Mouse (Mus musculus): Measurements from ENCODE around the gene Flii. TPM values are rescaled to one million over a fixed set of nuclear protein-coding genes. Genes with fewer than 3 reads are reported as not detected.

Gene Flii
- polyA plus RNA-seq, 1 experiment from 2014 or later = 86.7 TPM

DNA sequence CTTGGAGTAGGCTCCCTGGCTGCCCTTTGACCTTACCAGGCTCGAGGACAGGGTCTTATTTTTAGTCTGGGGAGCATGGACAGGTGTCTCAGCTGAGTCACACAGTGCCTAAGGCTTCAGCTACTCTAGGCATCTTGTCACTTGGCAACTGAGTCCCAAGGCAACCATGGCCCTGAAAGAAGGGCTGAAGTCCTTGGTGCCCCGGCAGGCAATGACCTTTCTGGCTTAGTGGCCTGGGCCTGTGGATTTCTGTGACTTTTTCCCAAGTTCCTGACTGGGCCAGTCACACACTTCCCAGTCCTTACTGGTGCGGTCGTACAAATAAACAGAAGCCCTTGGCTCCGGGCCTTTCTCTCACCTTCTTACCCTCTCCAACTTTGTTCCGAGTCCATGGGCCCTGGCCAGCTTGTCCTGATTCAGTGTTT is 2.2 kb upstream of the Flii start:
- Histone ChIP-seq H3K27ac (ENCODE audit: low read length) (no peak overlapping the region), H3K9me3 (replicated peaks; ENCODE audit: control insufficient read depth, low read length) (no peaks in the 10 kb centered on the region), H3K36me3 (ENCODE audit: control insufficient read depth, insufficient read depth) (peaks cover 20% of the 10 kb centered on the region), H3K4me2 (ENCODE audit: low read depth, low read length) (peak overlapping the region; percentile 82), H3K4me3 (ENCODE audit: low read length) (peak overlapping the region; percentile 92), H3K4me1 (ENCODE audit: control insufficient read depth, insufficient read depth, low read length) (peaks cover 23% of the 10 kb centered on the region), H3K9ac (ENCODE audit: low read length) (peak overlapping the region; percentile 83), H3K27me3 (ENCODE audit: control insufficient read depth, insufficient read depth, low read length) (no peaks in the 10 kb centered on the region)
- 61% methylated on average over 6 of the region's 6 CpGs for WGBS
- ATAC-seq (replicated peaks; ENCODE audit: extremely low read depth, insufficient read depth, low FRiP score) = no peak

DNA sequence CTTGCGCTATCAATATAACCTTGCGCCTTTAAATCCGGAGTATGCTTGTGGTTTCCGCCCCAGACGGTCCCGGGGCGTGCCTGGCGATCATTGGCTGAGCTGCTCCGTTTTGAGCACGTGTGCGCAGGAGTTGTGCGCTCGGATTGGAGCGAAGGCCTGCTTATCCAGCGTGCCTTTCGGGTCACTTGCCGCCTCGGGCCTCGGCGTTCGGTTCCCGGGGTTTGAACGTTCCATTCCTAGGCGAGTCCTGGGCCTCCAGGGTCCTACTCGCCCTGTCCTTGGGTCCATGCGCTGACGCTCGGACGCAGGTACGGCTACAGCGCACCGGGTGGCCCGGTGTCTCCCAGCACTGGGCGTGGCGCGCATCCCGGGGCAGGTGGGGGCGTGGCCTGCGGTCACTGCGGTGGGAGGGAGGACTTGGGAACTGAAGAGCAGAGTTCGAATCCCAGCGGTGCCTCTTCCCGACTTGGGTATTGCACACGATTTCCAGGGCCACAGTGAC is 1.2 kb upstream of the Flii start, which contains the start of gene Mief2:
TSS of gene Mief2 (plus strand) at position 139 of the 502 bp plus-strand sequence.
- H3K9ac ChIP-seq (ENCODE audit: low read length) = peak within 1 kb of the TSS; percentile 96
- H3K9me3 ChIP-seq (replicated peaks; ENCODE audit: control insufficient read depth, low read length) = no peaks in the 10 kb centered on the region
- H3K4me3 ChIP-seq (ENCODE audit: low read length) = peak within 1 kb of the TSS; percentile 92
- H3K4me1 ChIP-seq (ENCODE audit: control insufficient read depth, insufficient read depth, low read length) = peaks cover 23% of the 10 kb centered on the region
- H3K27ac ChIP-seq (ENCODE audit: low read length) = peak within 1 kb of the TSS; percentile 96
- peak; percentile 87 for ATAC-seq (replicated peaks; ENCODE audit: extremely low read depth, insufficient read depth, low FRiP score)
- H3K27me3 ChIP-seq (ENCODE audit: control insufficient read depth, insufficient read depth, low read length) = no peaks in the 10 kb centered on the region
- peaks cover 29% of the 10 kb centered on the region for H3K36me3 ChIP-seq (ENCODE audit: control insufficient read depth, insufficient read depth)
- peak within 1 kb of the TSS; percentile 82 for H3K4me2 ChIP-seq (ENCODE audit: low read depth, low read length)
- WGBS = under 1% methylated on average over 44 of the region's 44 CpGs

DNA sequence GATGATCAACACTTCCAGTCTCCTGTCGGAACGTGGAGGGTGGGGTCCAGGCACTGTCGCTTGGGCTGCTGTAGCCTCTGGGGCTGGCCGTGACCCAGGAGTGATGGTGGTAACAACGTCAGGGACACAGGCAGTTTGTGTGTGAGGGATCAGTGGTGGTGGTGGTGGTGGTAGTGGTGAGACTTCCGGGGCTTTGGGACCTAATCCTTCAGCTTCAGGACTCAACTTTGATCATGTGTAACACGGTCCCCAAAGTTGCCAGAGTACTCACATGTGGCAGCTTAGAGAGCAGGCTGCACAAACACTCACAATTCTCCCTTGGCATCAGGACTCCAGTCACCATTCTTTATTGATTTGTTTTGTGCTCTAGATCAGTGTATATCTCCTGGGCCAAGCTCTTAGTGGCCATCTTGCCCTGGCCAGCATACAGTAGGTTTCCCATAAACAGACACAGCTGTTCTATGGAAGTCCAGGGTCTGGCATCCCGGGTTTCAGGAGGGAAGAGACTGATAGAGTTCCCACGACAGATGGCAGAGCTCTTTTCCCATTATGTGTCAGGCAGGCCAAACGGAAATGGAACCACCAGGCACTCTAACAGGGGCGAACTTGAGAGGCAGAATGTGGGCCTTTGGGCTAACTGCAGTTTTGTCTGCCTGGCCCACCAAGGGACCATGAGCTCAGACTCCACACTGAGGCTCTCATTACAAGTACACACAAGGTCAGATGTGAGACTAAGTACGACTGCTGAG is 503 bp upstream of the Flii start:
- Histone ChIP-seq H3K4me1 (ENCODE audit: control insufficient read depth, insufficient read depth, low read length) (peaks cover 23% of the 10 kb centered on the region), H3K27me3 (ENCODE audit: control insufficient read depth, insufficient read depth, low read length) (no peaks in the 10 kb centered on the region), H3K9ac (ENCODE audit: low read length) (peak overlapping the region; percentile 96), H3K4me3 (ENCODE audit: low read length) (peak overlapping the region; percentile 92), H3K9me3 (replicated peaks; ENCODE audit: control insufficient read depth, low read length) (no peaks in the 10 kb centered on the region), H3K4me2 (ENCODE audit: low read depth, low read length) (peak overlapping the region; percentile 82), H3K27ac (ENCODE audit: low read length) (peak overlapping the region; percentile 96), H3K36me3 (ENCODE audit: control insufficient read depth, insufficient read depth) (peaks cover 31% of the 10 kb centered on the region)
- 3% methylated on average over 12 of the region's 12 CpGs for WGBS
- peak; percentile 8 for ATAC-seq (replicated peaks; ENCODE audit: extremely low read depth, insufficient read depth, low FRiP score)

DNA sequence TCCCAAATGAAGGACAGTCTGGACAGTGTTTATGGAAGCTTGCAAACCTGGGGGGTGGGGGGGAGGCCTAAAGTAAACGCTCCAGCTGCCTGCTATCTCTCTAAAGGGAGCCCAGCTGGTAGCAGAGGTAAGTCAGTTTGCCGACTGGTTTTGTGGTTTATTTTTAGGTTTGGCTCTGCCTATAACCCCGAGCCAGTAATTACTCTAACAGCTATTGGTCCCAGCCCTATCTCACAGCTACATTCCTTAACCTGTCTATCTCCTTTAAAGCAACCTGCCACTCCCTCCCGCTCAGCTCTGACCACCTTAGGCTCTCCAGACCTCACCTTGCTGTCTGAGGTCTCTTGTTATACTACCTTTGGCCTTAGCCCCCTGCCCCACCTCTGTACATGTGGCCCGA is 7.8 kb downstream of the Flii start:
- WGBS = 49% methylated on average over 5 of the region's 5 CpGs
- no peak; the same call in 1 of the 2 replicates for ATAC-seq (replicated peaks; ENCODE audit: extremely low read depth, insufficient read depth, low FRiP score)
- H3K4me2 ChIP-seq (ENCODE audit: low read depth, low read length) = no peak overlapping the region
- no peaks in the 10 kb centered on the region for H3K27me3 ChIP-seq (ENCODE audit: control insufficient read depth, insufficient read depth, low read length)
- peaks cover 91% of the 10 kb centered on the region for H3K36me3 ChIP-seq (ENCODE audit: control insufficient read depth, insufficient read depth)
- H3K9ac ChIP-seq (ENCODE audit: low read length) = no peak overlapping the region
- no peak overlapping the region for H3K4me3 ChIP-seq (ENCODE audit: low read length)
- peaks cover 11% of the 10 kb centered on the region for H3K4me1 ChIP-seq (ENCODE audit: control insufficient read depth, insufficient read depth, low read length)
- peak overlapping the region; percentile 49 for H3K27ac ChIP-seq (ENCODE audit: low read length)
- H3K9me3 ChIP-seq (replicated peaks; ENCODE audit: control insufficient read depth, low read length) = no peaks in the 10 kb centered on the region

DNA sequence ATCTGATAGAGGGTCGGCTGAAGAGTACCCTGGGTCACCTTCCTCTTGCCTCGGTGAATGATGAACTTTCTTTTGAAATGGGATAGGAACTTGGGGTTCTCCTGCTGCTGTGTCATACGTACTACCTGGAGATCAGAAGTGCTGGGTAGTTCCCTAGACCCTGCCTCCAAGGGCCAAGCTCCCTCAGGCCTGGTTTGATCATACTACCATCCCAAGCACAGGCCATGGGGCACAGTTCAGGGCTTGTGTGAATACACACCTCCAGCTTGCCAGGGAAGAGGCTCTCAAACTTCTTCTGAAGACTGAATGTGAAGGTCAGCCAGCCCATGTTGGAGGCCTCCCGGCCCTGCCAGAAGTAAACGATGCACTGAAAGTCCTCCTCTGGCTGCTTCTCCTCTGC is 11.2 kb downstream of the Flii start:
- Histone ChIP-seq H3K27me3 (ENCODE audit: control insufficient read depth, insufficient read depth, low read length) (no peaks in the 10 kb centered on the region), H3K4me3 (ENCODE audit: low read length) (no peak overlapping the region), H3K9ac (ENCODE audit: low read length) (no peak overlapping the region), H3K9me3 (replicated peaks; ENCODE audit: control insufficient read depth, low read length) (no peaks in the 10 kb centered on the region), H3K4me2 (ENCODE audit: low read depth, low read length) (no peak overlapping the region), H3K4me1 (ENCODE audit: control insufficient read depth, insufficient read depth, low read length) (peaks cover 11% of the 10 kb centered on the region), H3K36me3 (ENCODE audit: control insufficient read depth, insufficient read depth) (peaks cover 92% of the 10 kb centered on the region), H3K27ac (ENCODE audit: low read length) (no peak overlapping the region)
- ATAC-seq (replicated peaks; ENCODE audit: extremely low read depth, insufficient read depth, low FRiP score) = no peak
- 85% methylated on average over 5 of the region's 5 CpGs for WGBS

DNA sequence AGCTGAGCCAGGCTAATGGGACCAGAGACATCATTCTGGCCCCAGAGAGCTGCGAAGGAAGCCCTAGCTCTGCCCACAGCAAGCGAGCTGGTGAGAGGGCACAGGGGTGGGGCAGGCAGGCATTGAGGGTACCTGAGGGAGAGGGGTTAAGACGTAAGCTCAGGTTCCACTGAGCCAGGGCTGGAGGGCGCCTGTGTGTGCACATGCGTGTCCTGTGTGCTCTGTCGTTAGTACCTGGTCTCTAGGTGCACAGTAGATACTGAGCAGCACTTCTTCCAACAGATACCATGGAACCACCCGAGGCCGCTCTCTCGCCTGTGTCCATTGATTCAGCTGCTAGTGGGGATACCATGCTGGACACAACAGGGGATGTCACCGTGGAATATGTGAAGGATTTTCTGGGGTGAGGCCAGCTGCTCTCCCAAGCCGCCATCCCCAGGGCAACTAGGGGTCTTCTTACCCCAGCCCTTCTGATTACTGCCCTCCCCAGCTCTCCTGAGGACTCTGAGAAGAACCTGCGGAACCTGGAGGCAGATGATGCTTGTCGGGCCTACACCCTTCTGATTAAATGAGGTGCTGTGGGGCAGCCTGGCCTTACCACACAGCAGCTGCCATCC is 14.3 kb downstream of the Flii start:
- no peak overlapping the region for H3K9ac ChIP-seq (ENCODE audit: low read length)
- WGBS = 91% methylated on average over 13 of the region's 13 CpGs
- H3K27me3 ChIP-seq (ENCODE audit: control insufficient read depth, insufficient read depth, low read length) = no peaks in the 10 kb centered on the region

DNA sequence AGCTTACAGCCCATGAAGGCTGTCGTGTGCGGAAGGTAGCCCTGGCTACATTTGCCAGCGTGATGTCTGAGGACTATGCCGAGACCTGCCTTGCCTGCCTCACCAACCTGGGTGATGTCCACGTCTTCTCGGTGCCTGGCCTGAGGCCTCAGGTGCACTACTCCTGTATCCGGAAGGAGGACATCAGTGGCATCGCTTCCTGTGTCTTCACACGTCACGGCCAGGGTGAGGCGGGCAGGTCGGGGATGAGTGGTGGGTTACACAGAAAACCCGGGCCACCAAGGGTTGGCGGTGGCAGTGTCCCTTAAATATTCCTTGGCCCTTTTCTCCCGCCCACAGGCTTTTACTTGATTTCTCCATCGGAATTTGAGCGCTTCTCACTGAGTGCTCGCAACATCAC is 15.0 kb downstream of the Flii start:
- H3K4me3 ChIP-seq (ENCODE audit: low read length) = no peak overlapping the region

More for the DNA sequence above, 14.3 kb downstream of the Flii start:
- Histone ChIP-seq H3K4me1 (ENCODE audit: control insufficient read depth, insufficient read depth, low read length) (no peaks in the 10 kb centered on the region), H3K4me2 (ENCODE audit: low read depth, low read length) (no peak overlapping the region), H3K36me3 (ENCODE audit: control insufficient read depth, insufficient read depth) (peaks cover 86% of the 10 kb centered on the region), H3K4me3 (ENCODE audit: low read length) (no peak overlapping the region), H3K9me3 (replicated peaks; ENCODE audit: control insufficient read depth, low read length) (no peaks in the 10 kb centered on the region), H3K27ac (ENCODE audit: low read length) (no peak overlapping the region)
- no peak for ATAC-seq (replicated peaks; ENCODE audit: extremely low read depth, insufficient read depth, low FRiP score)

DNA sequence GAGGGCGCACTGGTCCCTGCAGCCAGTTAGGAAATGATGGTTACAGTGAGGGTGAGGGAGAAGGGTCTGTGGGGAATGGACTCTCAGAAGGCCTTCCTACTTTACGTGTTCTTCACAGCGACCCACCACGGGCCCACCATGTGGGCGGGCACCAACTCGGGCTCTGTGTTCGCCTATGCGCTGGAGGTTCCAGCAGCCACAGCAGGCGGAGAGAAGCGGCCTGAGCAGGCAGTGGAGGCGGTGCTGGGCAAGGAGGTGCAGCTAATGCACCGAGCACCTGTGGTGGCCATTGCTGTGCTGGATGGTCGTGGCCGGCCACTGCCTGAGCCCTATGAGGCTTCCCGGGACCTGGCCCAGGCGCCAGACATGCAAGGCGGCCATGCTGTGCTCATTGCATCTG is 15.8 kb downstream of the Flii start:
- Histone ChIP-seq H3K4me2 (ENCODE audit: low read depth, low read length) (no peak overlapping the region), H3K4me1 (ENCODE audit: control insufficient read depth, insufficient read depth, low read length) (no peaks in the 10 kb centered on the region), H3K9ac (ENCODE audit: low read length) (no peak overlapping the region), H3K4me3 (ENCODE audit: low read length) (no peak overlapping the region), H3K36me3 (ENCODE audit: control insufficient read depth, insufficient read depth) (peaks cover 80% of the 10 kb centered on the region), H3K27me3 (ENCODE audit: control insufficient read depth, insufficient read depth, low read length) (no peaks in the 10 kb centered on the region), H3K9me3 (replicated peaks; ENCODE audit: control insufficient read depth, low read length) (no peaks in the 10 kb centered on the region), H3K27ac (ENCODE audit: low read length) (no peak overlapping the region)
- no peak for ATAC-seq (replicated peaks; ENCODE audit: extremely low read depth, insufficient read depth, low FRiP score)
- WGBS = 90% methylated on average over 17 of the region's 17 CpGs

More for the DNA sequence above, 15.0 kb downstream of the Flii start:
- peaks cover 83% of the 10 kb centered on the region for H3K36me3 ChIP-seq (ENCODE audit: control insufficient read depth, insufficient read depth)
- H3K4me2 ChIP-seq (ENCODE audit: low read depth, low read length) = no peak overlapping the region
- H3K9ac ChIP-seq (ENCODE audit: low read length) = no peak overlapping the region
- no peaks in the 10 kb centered on the region for H3K4me1 ChIP-seq (ENCODE audit: control insufficient read depth, insufficient read depth, low read length)
- H3K27ac ChIP-seq (ENCODE audit: low read length) = no peak overlapping the region
- WGBS = 91% methylated on average over 18 of the region's 18 CpGs
- no peaks in the 10 kb centered on the region for H3K27me3 ChIP-seq (ENCODE audit: control insufficient read depth, insufficient read depth, low read length)
- ATAC-seq (replicated peaks; ENCODE audit: extremely low read depth, insufficient read depth, low FRiP score) = no peak
- no peaks in the 10 kb centered on the region for H3K9me3 ChIP-seq (replicated peaks; ENCODE audit: control insufficient read depth, low read length)

Data from heart, embryonic 16.5 days (tissue).